Mouse (Mus musculus) E14TG2a.4 (cell line): ENCODE data around the gene Nt5m.

Source experiments
- H3K27me3 ChIP-seq: 2 replicates; pipeline ENCODE4 v1.6.1; 2014; ENCODE audit warnings: low read length, control low read depth; ENCODE audit not compliant: insufficient read depth
- H3K36me3 ChIP-seq: 2 replicates; pipeline ENCODE4 v1.6.1; 2014; ENCODE audit warnings: low read length, control low read depth; ENCODE audit not compliant: insufficient read depth
- H3K4me1 ChIP-seq: replicated peaks from 2 replicates; pipeline ENCODE4 v1.6.1; 2014; ENCODE audit warnings: low read depth, low read length, control low read depth
- H3K4me3 ChIP-seq: replicated peaks from 2 replicates; pipeline ENCODE4 v1.5.1; 2014; ENCODE audit warnings: mild to moderate bottlenecking, low read length
- H3K9me3 ChIP-seq: 2 replicates; pipeline ENCODE4 v1.6.1; 2014; ENCODE audit warnings: low read length, control low read depth
- CTCF ChIP-seq: conservative IDR thresholded peaks from 2 replicates; pipeline ENCODE4 v1.5.1; 2014; ENCODE audit warnings: low read length
- NANOG ChIP-seq: IDR thresholded peaks from 2 replicates; pipeline ENCODE4 v1.6.1; 2014; ENCODE audit warnings: borderline replicate concordance, low read length, mixed read lengths
- POU5F1 ChIP-seq: IDR thresholded peaks from 2 replicates; pipeline ENCODE4 v1.6.1; 2014; ENCODE audit warnings: low read length, borderline replicate concordance

Nt5m gene

DNA sequence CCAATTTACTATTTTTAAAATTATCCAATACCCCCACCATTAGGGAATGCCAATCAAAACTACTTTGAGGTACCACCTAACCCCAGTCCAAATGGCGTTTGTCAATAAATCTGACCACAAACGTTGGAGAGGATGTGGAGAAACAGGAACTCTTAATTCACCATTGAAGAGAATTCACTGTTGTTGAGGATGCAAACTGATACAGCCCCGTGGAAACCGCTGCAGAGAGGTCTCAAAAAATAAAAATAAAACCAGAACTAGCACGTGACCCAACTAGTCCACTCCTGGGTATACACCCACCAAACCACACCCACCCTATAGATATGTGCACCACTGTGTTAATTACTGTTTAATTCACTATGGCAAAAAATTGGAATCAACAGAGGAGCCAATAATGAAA, 81.1 kb downstream of the Nt5m start:
- Histone ChIP-seq H3K4me3 (no peak overlapping the region), H3K4me1 (peaks cover 16% of the 10 kb centered on the region), H3K27me3 (no peaks in the 10 kb centered on the region), H3K9me3 (no peaks in the 10 kb centered on the region), H3K36me3 (no peaks in the 10 kb centered on the region)
- TF ChIP-seq NANOG: no peak
- no peak for TF ChIP-seq CTCF
- no peak for TF ChIP-seq POU5F1

DNA sequence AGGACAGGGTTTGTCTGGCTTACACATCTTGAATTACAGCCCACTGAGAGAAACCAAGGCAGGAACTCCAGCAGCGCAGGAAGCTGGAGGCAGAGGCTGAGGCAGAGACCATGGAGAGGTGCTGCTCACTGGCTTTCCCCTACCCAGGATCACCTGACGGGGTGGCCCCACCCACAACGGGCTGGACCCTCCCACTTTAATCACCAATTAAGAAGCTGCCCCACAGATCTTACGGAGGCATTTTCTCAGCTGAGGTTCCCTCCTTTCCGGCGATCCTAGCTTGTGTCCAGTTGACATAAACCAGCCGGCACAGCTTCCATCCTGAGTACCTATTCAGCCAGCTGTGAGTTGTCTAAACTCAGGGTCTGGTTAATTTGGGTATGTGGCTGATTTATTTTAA, 82.0 kb downstream of the Nt5m start:
- Histone ChIP-seq H3K36me3 (no peaks in the 10 kb centered on the region), H3K27me3 (no peaks in the 10 kb centered on the region), H3K4me1 (peaks cover 16% of the 10 kb centered on the region), H3K9me3 (no peaks in the 10 kb centered on the region), H3K4me3 (peak overlapping the region; percentile 39; the same call in 1 of the 2 replicates)
- TF ChIP-seq NANOG: no peak
- TF ChIP-seq CTCF: no peak
- no peak for TF ChIP-seq POU5F1

DNA sequence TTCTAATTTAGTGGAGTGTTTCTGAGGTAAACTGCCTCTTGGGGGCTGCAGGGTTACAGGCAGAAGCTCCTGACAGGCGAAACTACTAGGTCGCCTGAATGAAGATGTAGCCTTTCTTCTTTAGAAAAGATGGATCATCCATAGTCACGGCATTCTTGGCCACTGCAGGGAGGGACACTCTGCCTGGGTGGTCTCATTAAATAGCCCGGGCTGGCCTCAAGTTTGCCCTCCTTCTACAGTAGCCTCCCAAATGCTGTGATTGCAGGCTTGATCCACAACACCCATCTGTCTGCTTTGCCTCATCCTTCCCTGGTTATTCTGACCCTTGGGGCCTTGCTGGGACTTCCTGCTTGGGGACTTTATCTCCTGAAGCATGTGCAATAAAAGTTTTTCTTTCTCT, 90.8 kb downstream of the Nt5m start:
- H3K4me3 ChIP-seq: no peak overlapping the region
- peaks cover 21% of the 10 kb centered on the region for H3K4me1 ChIP-seq
- TF ChIP-seq POU5F1: no peak
- H3K9me3 ChIP-seq: no peaks in the 10 kb centered on the region
- no peaks in the 10 kb centered on the region for H3K36me3 ChIP-seq
- peaks cover 36% of the 10 kb centered on the region for H3K27me3 ChIP-seq
